Mouse (Mus musculus) urinary bladder, postnatal 25 days (tissue): ENCODE results near the gene Lamc2.

Experiments
- DNase-seq: peaks from one replicate; pipeline ENCODE4 v3.0.0; 2022; ENCODE audit warnings: low spot score

Lamc2 gene

GRCm38 (mm10) chr1:153185828-153186803, at the start of gene Lamc2:
Lamc2 (minus strand) TSS chr1:153186447.
- DNase-seq, result peak; percentile 47

- DNase-seq, result no peak
Observed at GRCm38 (mm10) chr1:153235576-153235975, 49.3 kb upstream of the Lamc2 start.

- no peak for DNase-seq
Observed at GRCm38 (mm10) chr1:153231681-153232080, 45.4 kb upstream of the Lamc2 start.

GRCm38 (mm10) chr1:153227916-153228315, 41.7 kb upstream of the Lamc2 start:
- no peak for DNase-seq

GRCm38 (mm10) chr1:153227096-153227495, 40.8 kb upstream of the Lamc2 start:
- DNase-seq, result no peak

- DNase-seq, result no peak
Observed at GRCm38 (mm10) chr1:153225786-153226725, 39.8 kb upstream of the Lamc2 start.

GRCm38 (mm10) chr1:153224331-153224730, 38.1 kb upstream of the Lamc2 start:
- DNase-seq, result no peak

- DNase-seq, result no peak
Observed at GRCm38 (mm10) chr1:153219376-153219775, 33.1 kb upstream of the Lamc2 start.

- no peak for DNase-seq
Observed at GRCm38 (mm10) chr1:153216516-153216915, 30.3 kb upstream of the Lamc2 start.

- no peak for DNase-seq
Observed at GRCm38 (mm10) chr1:153215676-153216075, 29.4 kb upstream of the Lamc2 start.

GRCm38 (mm10) chr1:153210992-153211391, 24.7 kb upstream of the Lamc2 start:
- no peak for DNase-seq

- DNase-seq, result no peak
Observed at GRCm38 (mm10) chr1:153210198-153210597, 24.0 kb upstream of the Lamc2 start.

GRCm38 (mm10) chr1:153202195-153202594, 15.9 kb upstream of the Lamc2 start:
- DNase-seq, result no peak

- no peak for DNase-seq
Observed at GRCm38 (mm10) chr1:153201448-153201847, 15.2 kb upstream of the Lamc2 start.

GRCm38 (mm10) chr1:153197316-153197850, 11.1 kb upstream of the Lamc2 start:
- DNase-seq, result no peak

- no peak for DNase-seq
Observed at GRCm38 (mm10) chr1:153192945-153193344, 6.7 kb upstream of the Lamc2 start.

GRCm38 (mm10) chr1:153192379-153192778, 6.1 kb upstream of the Lamc2 start:
- no peak for DNase-seq

- no peak for DNase-seq
Observed at GRCm38 (mm10) chr1:153191943-153192329, 5.7 kb upstream of the Lamc2 start.

- DNase-seq, result no peak
Observed at GRCm38 (mm10) chr1:153191237-153191942, 5.1 kb upstream of the Lamc2 start.

- DNase-seq, result no peak
Observed at GRCm38 (mm10) chr1:153188081-153188480, 1.8 kb upstream of the Lamc2 start.

GRCm38 (mm10) chr1:153180586-153181289, 5.5 kb downstream of the Lamc2 start:
- DNase-seq, result no peak
